Mouse (Mus musculus) liver, embryonic 12.5 days (tissue): ENCODE measurements around the gene Srsf11. TPM values are rescaled to one million over a fixed set of nuclear protein-coding genes. Genes with fewer than 3 reads are reported as not detected.

Experiments
- ATAC-seq: fragments of 200-750 bp; cut with Nextera tagmentation; 2 replicates; pipeline ENCODE4 v1.8.0; 2017; ENCODE audit warnings: moderate number of reproducible peaks, mild to moderate bottlenecking, moderate library complexity
- H3K27ac ChIP-seq: fragments of 300-500 bp; sonication (generic); 2 replicates; pipeline ENCODE4 v1.5.1; 2016; ENCODE audit warnings: mild to moderate bottlenecking
- H3K27me3 ChIP-seq: fragments of 300-500 bp; sonication (generic); replicated peaks from 2 replicates; pipeline ENCODE4 v1.6.1; 2016; ENCODE audit warnings: mild to moderate bottlenecking, moderate library complexity
- H3K36me3 ChIP-seq: fragments of 300-500 bp; sonication (generic); 2 replicates; pipeline ENCODE4 v1.6.1; 2016; ENCODE audit warnings: mild to moderate bottlenecking, moderate library complexity
- H3K4me1 ChIP-seq: fragments of 300-500 bp; sonication (generic); 2 replicates; pipeline ENCODE4 v1.6.1; 2016
- H3K4me2 ChIP-seq: fragments of 300-500 bp; sonication (generic); 2 replicates; pipeline ENCODE4 v1.6.1; 2016; ENCODE audit warnings: mild to moderate bottlenecking, moderate library complexity
- H3K4me3 ChIP-seq: fragments of 300-500 bp; sonication (generic); 2 replicates; pipeline ENCODE4 v1.5.1; 2016; ENCODE audit warnings: mild to moderate bottlenecking, moderate library complexity
- H3K9ac ChIP-seq: fragments of 300-500 bp; sonication (generic); 2 replicates; pipeline ENCODE4 v1.6.1; 2016; ENCODE audit warnings: mild to moderate bottlenecking, moderate library complexity
- H3K9me3 ChIP-seq: fragments of 300-500 bp; sonication (generic); replicated peaks from 2 replicates; pipeline ENCODE4 v1.6.1; 2016; ENCODE audit warnings: mild to moderate bottlenecking, moderate library complexity
- WGBS: fragments of 180-500 bp; shearing (Covaris S2); methylation state at CpG from one replicate; pipeline ENCODE4 v1.1.7; 2016; ENCODE audit not compliant: insufficient replicate concordance; 5-methylcytosine and 5-hydroxymethylcytosine counted together
- polyA plus RNA-seq: library from polyadenylated mRNA; unstranded; fragments of >200 nt; fragmentation: Nextera tagmentation; extraction: Ambion mirVana; gene quantifications from 2 replicates; pipeline ENCODE4 v1.2.1, GENCODE M21; 2016

Srsf11 gene
- polyA plus RNA-seq, 1 experiment from 2014 or later: 173 TPM

GRCm38 (mm10) chr3:157971151-157971550 lies 65.3 kb downstream of the Srsf11 start:
- Histone ChIP-seq H3K4me3 (no peak overlapping the region), H3K36me3 (peaks cover 25% of the 10 kb centered on the region), H3K9me3 (no peaks in the 10 kb centered on the region), H3K9ac (no peak overlapping the region), H3K27me3 (no peaks in the 10 kb centered on the region), H3K27ac (no peak overlapping the region), H3K4me1 (no peaks in the 10 kb centered on the region), H3K4me2 (no peak overlapping the region)
- no peak for ATAC-seq
- WGBS: 88% methylated on average over 2 of the region's 2 CpGs

Other genes starting within 250 kb of the Srsf11 start
- gene Cth, start 111.6 kb downstream of the Srsf11 start, polyA plus RNA-seq: 23.5 and 24.9 TPM in 2 replicates
- 24.1 and 25.4 TPM in 2 replicates for gene Ankrd13c, start 89.4 kb downstream of the Srsf11 start, polyA plus RNA-seq
- gene Lrrc40, start within 50 bp of the Srsf11 start, polyA plus RNA-seq: 39.1 and 41.4 TPM in 2 replicates